Comparison of ENCODE assay signal across 8 mouse cellular contexts in genomic region chr17:23538299-23539015, GRCm38 (mm10). TPM values are rescaled to one million over a fixed set of nuclear protein-coding genes. Genes with fewer than 3 reads are reported as not detected.
DNase-seq lines count a peak whose midpoint lies in the region; ATAC-seq and TF ChIP-seq lines count a peak whose summit lies in the region.

No protein-coding gene starts in this region.

- 0 out of 2 replicates have a peak, but pooled peaks cover 2% of the 10 kb centered on the region for H3K4me1 ChIP-seq in hindbrain, embryonic 11.5 days (replicated peaks; ENCODE audit: control insufficient read depth, insufficient read depth, low read length)
- peaks cover 45% of the 10 kb centered on the region for H3K4me1 ChIP-seq in midbrain, embryonic 10.5 days

- H3K4me3 ChIP-seq in left cerebral cortex, adult 2 months, result peak overlapping the region; percentile 38
- peak overlapping the region; percentile 26 for H3K4me3 ChIP-seq in hindbrain, embryonic 11.5 days (ENCODE audit: low read depth, low read length)
- H3K4me3 ChIP-seq in midbrain, embryonic 10.5 days, result peak overlapping the region; percentile 51

- intact Hi-C loops in left cerebral cortex, adult 2 months (cut with DNase I), result no loop called here

- no peak for ATAC-seq in hindbrain, embryonic 11.5 days (ENCODE audit: low FRiP score)
- ATAC-seq in inflammation-experienced regulatory T-cells, adult 6 months, result no peak
- no peak for ATAC-seq in monocyte, adult 5-6 weeks (replicated peaks; ENCODE audit: insufficient number of reproducible peaks, low FRiP score, low TSS enrichment, poor library complexity, severe bottlenecking)

- peaks cover 8% of the 10 kb centered on the region; the same call in 1 of the 2 replicates for H3K27me3 ChIP-seq in hindbrain, embryonic 11.5 days (ENCODE audit: control insufficient read depth, insufficient read depth, low read length)
- peaks cover 72% of the 10 kb centered on the region for H3K27me3 ChIP-seq in midbrain, embryonic 10.5 days (ENCODE audit: low read depth, poor library complexity, severe bottlenecking)

- H3K27ac ChIP-seq in left cerebral cortex, adult 2 months, result no peak overlapping the region
- H3K27ac ChIP-seq in hindbrain, embryonic 11.5 days (ENCODE audit: low read depth, low read length), result no peak overlapping the region
- no peak overlapping the region for H3K27ac ChIP-seq in midbrain, embryonic 10.5 days (replicated peaks)

- no peak overlapping the region for H3K9ac ChIP-seq in hindbrain, embryonic 11.5 days (ENCODE audit: low read depth, low read length)

- WGBS in hindbrain, embryonic 11.5 days, result 10% methylated on average over 21 of the region's 21 CpGs
- WGBS in midbrain, embryonic 10.5 days, result 10% methylated on average over 21 of the region's 21 CpGs

- H3K36me3 ChIP-seq in hindbrain, embryonic 11.5 days (ENCODE audit: control insufficient read depth, insufficient read depth, low read length), result no peaks in the 10 kb centered on the region
- no peaks in the 10 kb centered on the region for H3K36me3 ChIP-seq in midbrain, embryonic 10.5 days

- H3K4me2 ChIP-seq in hindbrain, embryonic 11.5 days (replicated peaks; ENCODE audit: low read depth, low read length), result peak overlapping the region; percentile 17

- no peaks in the 10 kb centered on the region for H3K9me3 ChIP-seq in hindbrain, embryonic 11.5 days (ENCODE audit: control insufficient read depth, low read length)
- no peaks in the 10 kb centered on the region for H3K9me3 ChIP-seq in midbrain, embryonic 10.5 days (replicated peaks)

- TF ChIP-seq CTCF in left cerebral cortex, adult 2 months (IDR thresholded peaks at IDR 0.05), result no peak

- DNase-seq in left cerebral cortex, adult 2 months (ENCODE audit: extremely low spot score in 1 of 2, low spot score in 2 of 2), result no peak
- no peak for DNase-seq in left cerebral cortex, adult 11 months (ENCODE audit: low spot score)
- peak; percentile 63 for DNase-seq in c-Kit-positive CD71-positive TER-119-negative erythroid progenitor cells, embryonic 14.5 days (ENCODE audit: low read depth)
- peak; percentile 42 for DNase-seq in hindbrain, embryonic 11.5 days (ENCODE audit: low spot score)
- peak; percentile 53 for DNase-seq in midbrain, embryonic 10.5 days (ENCODE audit: low spot score)
- DNase-seq in gastrocnemius, postnatal 25 days, result no peak

RNA-seq across cellular contexts. Expression of gene Zfp213, which starts 25.6 kb away (rescaled TPM):
- 1 to 10 TPM; 6.8 TPM for total RNA-seq in left cerebral cortex, adult 2 months (2021)
- polyA plus RNA-seq in hindbrain, embryonic 11.5 days (2014; fragmentation: Nextera tagmentation; extraction: Ambion mirVana), result 16.1 and 17.4 TPM in 2 replicates
- polyA plus RNA-seq in midbrain, embryonic 10.5 days (2016; fragmentation: Nextera tagmentation; extraction: Ambion mirVana), result 27.5 and 28.7 TPM in 2 replicates
- 1 to 10 TPM; 4.0 to 5.5 (median 4.8) TPM for polyA plus RNA-seq in inflammation-experienced regulatory T-cells, adult 6 months (2017; shearing (Covaris generic))
- 1 to 10 TPM; 1.9 to 2.4 TPM for total RNA-seq in gastrocnemius, postnatal 25 days (2021)
- total RNA-seq in monocyte, adult 5-6 weeks (2017), result 4.2 to 6.2 TPM (median 5.4 TPM) in 3 replicates

RNA-seq across cellular contexts. Expression of gene Vmn2r117, which starts 59.0 kb away (rescaled TPM):
- not detected for total RNA-seq in left cerebral cortex, adult 2 months (2021)
- not detected in 2 replicates for polyA plus RNA-seq in hindbrain, embryonic 11.5 days (2014; fragmentation: Nextera tagmentation; extraction: Ambion mirVana)
- not detected in 2 replicates for polyA plus RNA-seq in midbrain, embryonic 10.5 days (2016; fragmentation: Nextera tagmentation; extraction: Ambion mirVana)
- polyA plus RNA-seq in inflammation-experienced regulatory T-cells, adult 6 months (2017; shearing (Covaris generic)), result not detected
- not detected for total RNA-seq in gastrocnemius, postnatal 25 days (2021)
- total RNA-seq in monocyte, adult 5-6 weeks (2017), result not detected in 3 replicates

Comparison
In these comparisons a context has a peak if more than half of its experiments do, and no peak if none do; other contexts are left out.
1. DNase-seq: peak in c-Kit-positive CD71-positive TER-119-negative erythroid progenitor cells, embryonic 14.5 days (single experiment), hindbrain, embryonic 11.5 days (single experiment) and midbrain, embryonic 10.5 days (single experiment); none in left cerebral cortex, adult 2 months (0 of 2), left cerebral cortex, adult 11 months (single experiment) and gastrocnemius, postnatal 25 days (single experiment).
2. Peak in every context shown above with its lines, with median percentiles within 50 percentile points of each other: H3K4me3 ChIP-seq.